Mouse (Mus musculus): ENCODE measurements around the gene Sumo3. TPM values are rescaled to one million over a fixed set of nuclear protein-coding genes. Genes with fewer than 3 reads are reported as not detected.
A peak's percentile ranks its signal among the peaks of the same experiment; 100 is the strongest.

Sumo3 gene
- polyA plus RNA-seq, 1 experiment from 2014 or later: 170 TPM

- H3K27me3 ChIP-seq (ENCODE audit: control insufficient read depth, insufficient read depth, low read length): no peaks in the 10 kb centered on the region
- H3K9ac ChIP-seq (ENCODE audit: low read length): no peak overlapping the region
- H3K27ac ChIP-seq (ENCODE audit: low read length): no peak overlapping the region
- peaks cover 17% of the 10 kb centered on the region for H3K36me3 ChIP-seq (ENCODE audit: control insufficient read depth, insufficient read depth)
- no peak overlapping the region for H3K4me2 ChIP-seq (ENCODE audit: low read depth, low read length)
- WGBS: 90% methylated on average over 3 of the region's 3 CpGs
- H3K4me3 ChIP-seq (ENCODE audit: low read length): no peak overlapping the region
- H3K4me1 ChIP-seq (ENCODE audit: control insufficient read depth, insufficient read depth, low read length): peaks cover 47% of the 10 kb centered on the region
- ATAC-seq (replicated peaks; ENCODE audit: extremely low read depth, insufficient read depth, low FRiP score): no peak
- no peaks in the 10 kb centered on the region for H3K9me3 ChIP-seq (replicated peaks; ENCODE audit: control insufficient read depth, low read length)
Observed at GRCm38 (mm10) chr10:77586637-77587036, 19.3 kb upstream of the Sumo3 start.

- Histone ChIP-seq H3K9ac (ENCODE audit: low read length) (no peak overlapping the region), H3K27ac (ENCODE audit: low read length) (no peak overlapping the region), H3K27me3 (ENCODE audit: control insufficient read depth, insufficient read depth, low read length) (no peaks in the 10 kb centered on the region), H3K4me2 (ENCODE audit: low read depth, low read length) (no peak overlapping the region), H3K4me1 (ENCODE audit: control insufficient read depth, insufficient read depth, low read length) (peaks cover 46% of the 10 kb centered on the region), H3K9me3 (replicated peaks; ENCODE audit: control insufficient read depth, low read length) (no peaks in the 10 kb centered on the region), H3K36me3 (ENCODE audit: control insufficient read depth, insufficient read depth) (peaks cover 18% of the 10 kb centered on the region), H3K4me3 (ENCODE audit: low read length) (no peak overlapping the region)
- 86% methylated on average over 6 of the region's 6 CpGs for WGBS
- ATAC-seq (replicated peaks; ENCODE audit: extremely low read depth, insufficient read depth, low FRiP score): no peak
Observed at GRCm38 (mm10) chr10:77587091-77587775, 18.7 kb upstream of the Sumo3 start.

GRCm38 (mm10) chr10:77588036-77588435, 17.9 kb upstream of the Sumo3 start:
- Histone ChIP-seq H3K4me3 (ENCODE audit: low read length) (no peak overlapping the region), H3K27me3 (ENCODE audit: control insufficient read depth, insufficient read depth, low read length) (no peaks in the 10 kb centered on the region), H3K4me2 (ENCODE audit: low read depth, low read length) (no peak overlapping the region), H3K9ac (ENCODE audit: low read length) (no peak overlapping the region), H3K27ac (ENCODE audit: low read length) (no peak overlapping the region), H3K4me1 (ENCODE audit: control insufficient read depth, insufficient read depth, low read length) (peaks cover 38% of the 10 kb centered on the region), H3K36me3 (ENCODE audit: control insufficient read depth, insufficient read depth) (peaks cover 26% of the 10 kb centered on the region), H3K9me3 (replicated peaks; ENCODE audit: control insufficient read depth, low read length) (no peaks in the 10 kb centered on the region)
- 93% methylated on average over 2 of the region's 2 CpGs for WGBS
- ATAC-seq (replicated peaks; ENCODE audit: extremely low read depth, insufficient read depth, low FRiP score): no peak

- Histone ChIP-seq H3K4me2 (ENCODE audit: low read depth, low read length) (no peak overlapping the region), H3K4me3 (ENCODE audit: low read length) (no peak overlapping the region), H3K27ac (ENCODE audit: low read length) (peak overlapping the region; percentile 51), H3K36me3 (ENCODE audit: control insufficient read depth, insufficient read depth) (peaks cover 37% of the 10 kb centered on the region), H3K9ac (ENCODE audit: low read length) (no peak overlapping the region), H3K9me3 (replicated peaks; ENCODE audit: control insufficient read depth, low read length) (no peaks in the 10 kb centered on the region), H3K27me3 (ENCODE audit: control insufficient read depth, insufficient read depth, low read length) (no peaks in the 10 kb centered on the region), H3K4me1 (ENCODE audit: control insufficient read depth, insufficient read depth, low read length) (peaks cover 27% of the 10 kb centered on the region)
- ATAC-seq (replicated peaks; ENCODE audit: extremely low read depth, insufficient read depth, low FRiP score): 0 out of 2 replicates have a peak, but pooled peaks have one; percentile 15
- WGBS: 65% methylated on average over 7 of the region's 7 CpGs
Observed at GRCm38 (mm10) chr10:77589117-77589516, 16.8 kb upstream of the Sumo3 start.

DNA sequence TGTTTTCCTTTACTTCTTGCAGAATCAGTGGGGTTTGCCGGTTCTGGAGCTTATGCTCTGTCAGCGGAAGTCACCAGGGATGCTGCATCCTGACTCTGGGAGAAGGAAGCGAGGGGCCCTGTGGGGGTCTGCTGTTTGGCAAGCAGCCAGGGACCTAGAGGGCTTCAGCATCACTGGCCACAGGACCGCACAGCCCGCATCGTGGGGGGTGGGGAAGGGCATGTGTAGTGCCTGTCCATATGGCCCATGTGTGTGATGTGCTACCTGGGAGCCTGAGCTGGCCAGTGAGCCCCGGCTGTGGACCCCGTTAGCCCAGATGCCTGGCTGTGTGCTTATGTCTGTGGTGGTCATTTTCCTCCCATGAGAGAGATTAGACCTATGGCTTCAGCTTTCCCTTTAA, 16.1 kb upstream of the Sumo3 start:
- no peak for ATAC-seq (replicated peaks; ENCODE audit: extremely low read depth, insufficient read depth, low FRiP score)
- no peak overlapping the region for H3K9ac ChIP-seq (ENCODE audit: low read length)

DNA sequence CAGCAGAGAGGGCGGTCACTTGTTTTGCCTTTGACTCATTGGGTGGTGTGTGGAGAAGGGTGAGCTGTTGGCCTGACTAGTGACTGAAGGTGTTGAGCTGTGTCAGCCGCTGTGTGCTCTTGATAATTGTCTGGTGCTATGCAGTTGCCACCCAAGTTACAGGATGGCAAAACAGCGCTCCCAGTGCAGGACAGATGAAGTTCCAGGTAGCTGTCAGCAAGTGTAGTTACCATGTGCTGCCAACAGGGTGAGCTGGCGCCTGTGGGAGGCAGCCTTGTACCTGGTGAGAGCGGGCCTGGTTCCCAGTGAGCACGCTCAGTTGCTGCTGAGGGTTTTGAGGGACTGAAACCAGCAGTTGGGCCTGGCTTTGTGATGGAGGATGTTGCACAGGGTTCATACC, 15.1 kb upstream of the Sumo3 start:
- no peaks in the 10 kb centered on the region for H3K9me3 ChIP-seq (replicated peaks; ENCODE audit: control insufficient read depth, low read length)
- peaks cover 54% of the 10 kb centered on the region for H3K36me3 ChIP-seq (ENCODE audit: control insufficient read depth, insufficient read depth)
- no peak overlapping the region for H3K4me2 ChIP-seq (ENCODE audit: low read depth, low read length)
- WGBS: 39% methylated on average over 6 of the region's 6 CpGs
- peak; percentile 51 for ATAC-seq (replicated peaks; ENCODE audit: extremely low read depth, insufficient read depth, low FRiP score)
- H3K4me3 ChIP-seq (ENCODE audit: low read length): no peak overlapping the region
- H3K4me1 ChIP-seq (ENCODE audit: control insufficient read depth, insufficient read depth, low read length): peaks cover 27% of the 10 kb centered on the region
- H3K9ac ChIP-seq (ENCODE audit: low read length): no peak overlapping the region
- no peaks in the 10 kb centered on the region for H3K27me3 ChIP-seq (ENCODE audit: control insufficient read depth, insufficient read depth, low read length)
- H3K27ac ChIP-seq (ENCODE audit: low read length): peak overlapping the region; percentile 38; the same call in 1 of the 2 replicates

More for the DNA sequence above, 16.1 kb upstream of the Sumo3 start:
- H3K27me3 ChIP-seq (ENCODE audit: control insufficient read depth, insufficient read depth, low read length): no peaks in the 10 kb centered on the region
- peaks cover 43% of the 10 kb centered on the region for H3K36me3 ChIP-seq (ENCODE audit: control insufficient read depth, insufficient read depth)
- no peaks in the 10 kb centered on the region for H3K9me3 ChIP-seq (replicated peaks; ENCODE audit: control insufficient read depth, low read length)
- H3K4me3 ChIP-seq (ENCODE audit: low read length): no peak overlapping the region
- H3K4me2 ChIP-seq (ENCODE audit: low read depth, low read length): no peak overlapping the region
- WGBS: 56% methylated on average over 8 of the region's 8 CpGs
- H3K4me1 ChIP-seq (ENCODE audit: control insufficient read depth, insufficient read depth, low read length): peaks cover 27% of the 10 kb centered on the region
- peak overlapping the region; percentile 51; the same call in 1 of the 2 replicates for H3K27ac ChIP-seq (ENCODE audit: low read length)

DNA sequence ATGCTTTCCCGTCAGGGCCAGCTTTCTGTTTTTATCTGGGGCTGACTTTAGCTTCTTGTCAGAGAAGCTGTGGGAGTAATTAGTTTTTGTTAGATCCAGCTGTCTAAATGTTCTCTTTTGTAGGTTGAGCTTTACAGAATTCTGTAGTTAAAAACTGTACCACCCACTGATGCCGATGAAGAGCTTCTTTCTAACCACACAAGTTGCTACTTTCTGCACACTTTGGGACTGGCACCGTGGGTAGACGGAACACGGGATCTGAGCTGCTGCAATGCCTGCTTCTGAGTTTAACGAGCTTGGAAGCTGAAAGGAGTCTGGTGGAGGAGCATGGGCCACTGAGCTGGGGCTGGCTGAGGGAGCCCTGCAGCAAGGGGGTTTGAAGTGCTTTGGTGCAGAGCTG, 14.4 kb upstream of the Sumo3 start:
- no peaks in the 10 kb centered on the region for H3K9me3 ChIP-seq (replicated peaks; ENCODE audit: control insufficient read depth, low read length)
- ATAC-seq (replicated peaks; ENCODE audit: extremely low read depth, insufficient read depth, low FRiP score): no peak
- H3K9ac ChIP-seq (ENCODE audit: low read length): no peak overlapping the region
- peaks cover 22% of the 10 kb centered on the region for H3K4me1 ChIP-seq (ENCODE audit: control insufficient read depth, insufficient read depth, low read length)
- no peak overlapping the region for H3K4me3 ChIP-seq (ENCODE audit: low read length)
- no peaks in the 10 kb centered on the region for H3K27me3 ChIP-seq (ENCODE audit: control insufficient read depth, insufficient read depth, low read length)
- 76% methylated on average over 6 of the region's 6 CpGs for WGBS
- H3K36me3 ChIP-seq (ENCODE audit: control insufficient read depth, insufficient read depth): peaks cover 57% of the 10 kb centered on the region
- H3K4me2 ChIP-seq (ENCODE audit: low read depth, low read length): no peak overlapping the region
- H3K27ac ChIP-seq (ENCODE audit: low read length): no peak overlapping the region; the same call in 1 of the 2 replicates

DNA sequence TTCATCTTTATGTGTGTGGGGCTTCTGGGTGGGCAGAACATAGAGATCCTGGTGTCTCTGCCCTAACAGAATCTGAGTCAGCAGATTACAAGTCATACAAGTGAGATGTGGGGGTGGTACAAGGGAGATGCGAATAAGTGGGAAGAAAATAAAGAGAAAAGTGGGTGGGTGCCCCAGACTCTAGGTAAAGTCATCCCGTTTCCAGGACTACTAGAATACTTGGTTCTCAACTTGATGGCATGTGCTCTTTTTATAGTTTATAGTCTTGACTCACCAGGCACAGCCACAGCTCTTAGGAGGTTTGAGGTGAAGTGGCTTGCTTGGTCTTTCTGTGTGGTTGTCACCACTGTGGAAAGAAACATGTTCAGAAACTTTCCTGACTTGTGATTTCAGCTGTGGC, 9.8 kb upstream of the Sumo3 start:
- Histone ChIP-seq H3K4me3 (ENCODE audit: low read length) (no peak overlapping the region), H3K27ac (ENCODE audit: low read length) (no peak overlapping the region), H3K9ac (ENCODE audit: low read length) (no peak overlapping the region), H3K9me3 (replicated peaks; ENCODE audit: control insufficient read depth, low read length) (no peaks in the 10 kb centered on the region), H3K4me2 (ENCODE audit: low read depth, low read length) (no peak overlapping the region), H3K36me3 (ENCODE audit: control insufficient read depth, insufficient read depth) (peaks cover 61% of the 10 kb centered on the region), H3K27me3 (ENCODE audit: control insufficient read depth, insufficient read depth, low read length) (no peaks in the 10 kb centered on the region), H3K4me1 (ENCODE audit: control insufficient read depth, insufficient read depth, low read length) (peaks cover under 1% of the 10 kb centered on the region; the same call in 1 of the 2 replicates)
- WGBS: 86% methylated on average over 2 of the region's 2 CpGs
- ATAC-seq (replicated peaks; ENCODE audit: extremely low read depth, insufficient read depth, low FRiP score): no peak

GRCm38 (mm10) chr10:77603021-77603420, 2.9 kb upstream of the Sumo3 start:
- no peak overlapping the region for H3K27ac ChIP-seq (ENCODE audit: low read length)
- WGBS: 72% methylated on average over 4 of the region's 4 CpGs
- peaks cover 8% of the 10 kb centered on the region for H3K36me3 ChIP-seq (ENCODE audit: control insufficient read depth, insufficient read depth)
- no peak for ATAC-seq (replicated peaks; ENCODE audit: extremely low read depth, insufficient read depth, low FRiP score)
- no peak overlapping the region for H3K9ac ChIP-seq (ENCODE audit: low read length)
- H3K27me3 ChIP-seq (ENCODE audit: control insufficient read depth, insufficient read depth, low read length): no peaks in the 10 kb centered on the region
- peaks cover 16% of the 10 kb centered on the region for H3K4me1 ChIP-seq (ENCODE audit: control insufficient read depth, insufficient read depth, low read length)
- no peak overlapping the region for H3K4me2 ChIP-seq (ENCODE audit: low read depth, low read length)
- no peak overlapping the region for H3K4me3 ChIP-seq (ENCODE audit: low read length)
- H3K9me3 ChIP-seq (replicated peaks; ENCODE audit: control insufficient read depth, low read length): peaks cover 3% of the 10 kb centered on the region; the same call in 1 of the 2 replicates
